Mouse (Mus musculus): Measurements from ENCODE around the gene Sbno1. TPM values are rescaled to one million over a fixed set of nuclear protein-coding genes. Genes with fewer than 3 reads are reported as not detected.
A peak's percentile ranks its signal among the peaks of the same experiment; 100 is the strongest.
"Not testable (repeated sequence)": the region's sequence is repeated elsewhere in the genome, so short reads cannot be mapped to it uniquely, and the experiment has no call there.

Gene Sbno1
- total and polyA plus RNA-seq, 3 experiments = 32.4 to 500 (median 38.8) TPM

- Histone ChIP-seq H3K4me3 (ENCODE audit: control insufficient read depth in 1 of 2, insufficient read depth in 1 of 2, low read depth in 2 of 2, low read length in 2 of 2) (no peak overlapping the region), H3K9ac (ENCODE audit: control insufficient read depth, low read depth, low read length, poor library complexity, severe bottlenecking) (no peak overlapping the region), H3K79me2 (ENCODE audit: control insufficient read depth, insufficient read depth, low read length, poor library complexity) (no peaks in the 10 kb centered on the region), H3K27ac (ENCODE audit: control insufficient read depth, low read depth, low read length) (no peak overlapping the region), H3K4me1 (ENCODE audit: control insufficient read depth in 1 of 2, insufficient read depth in 2 of 2, low read length in 2 of 2) (peaks cover 0 to 3% of the 10 kb centered on the region in 2 experiments; a peak in 1 of 4 replicates), H3K36me3 (ENCODE audit: control insufficient read depth in 1 of 2, insufficient read depth in 2 of 2, low read length in 2 of 2) (peaks cover 2 to 3% of the 10 kb centered on the region in 2 experiments; a peak in 3 of 4 replicates), H3K27me3 (ENCODE audit: control insufficient read depth in 1 of 2, insufficient read depth in 2 of 2, low read length in 2 of 2) (no peaks in the 10 kb centered on the region), H3K9me3 (replicated peaks; ENCODE audit: insufficient read depth, low read length) (no peaks in the 10 kb centered on the region)
- TF ChIP-seq ELF1 (IDR thresholded peaks at IDR 0.05; ENCODE audit: low read depth, low read length) (no peak), CHD1 (IDR thresholded peaks at IDR 0.05; ENCODE audit: low read depth, low read length) (no peak), ZNF384 (IDR thresholded peaks at IDR 0.05; ENCODE audit: low read depth, low read length) (no peak), ZKSCAN1 (IDR thresholded peaks at IDR 0.05; ENCODE audit: low read depth, low read length) (no peak), SIN3A (IDR thresholded peaks at IDR 0.05; ENCODE audit: low read length) (no peak)
- no peak for DNase-seq (ENCODE audit: low read depth, low spot score)
Observed at GRCm38 (mm10) chr5:124364173-124364918, 61.5 kb downstream of the Sbno1 start.

- not testable (repeated sequence) for H3K36me3 ChIP-seq (ENCODE audit: control insufficient read depth in 1 of 2, insufficient read depth in 2 of 2, low read length in 2 of 2); H3K4me3 ChIP-seq (ENCODE audit: control insufficient read depth in 1 of 2, insufficient read depth in 1 of 2, low read depth in 2 of 2, low read length in 2 of 2); DNase-seq (ENCODE audit: low read depth, low spot score); H3K27ac ChIP-seq (ENCODE audit: control insufficient read depth, low read depth, low read length); H3K4me1 ChIP-seq (ENCODE audit: control insufficient read depth in 1 of 2, insufficient read depth in 2 of 2, low read length in 2 of 2); H3K9ac ChIP-seq (ENCODE audit: control insufficient read depth, low read depth, low read length, poor library complexity, severe bottlenecking); H3K79me2 ChIP-seq (ENCODE audit: control insufficient read depth, insufficient read depth, low read length, poor library complexity); H3K27me3 ChIP-seq (ENCODE audit: control insufficient read depth in 1 of 2, insufficient read depth in 2 of 2, low read length in 2 of 2); H3K9me3 ChIP-seq (replicated peaks; ENCODE audit: insufficient read depth, low read length)
Observed at GRCm38 (mm10) chr5:124362982-124363381, 62.8 kb downstream of the Sbno1 start, which contains the start of gene Cdk2ap1. TSS of gene Cdk2ap1 (minus strand) at chr5:124363082.

- DNase-seq (ENCODE audit: low read depth, low spot score) = peak; percentile 67
- Histone ChIP-seq H3K27me3 (ENCODE audit: control insufficient read depth in 1 of 2, insufficient read depth in 2 of 2, low read length in 2 of 2) (no peaks in the 10 kb centered on the region), H3K79me2 (ENCODE audit: control insufficient read depth, insufficient read depth, low read length, poor library complexity) (peaks cover 3% of the 10 kb centered on the region; the same call in 1 of the 2 replicates), H3K9me3 (replicated peaks; ENCODE audit: insufficient read depth, low read length) (no peaks in the 10 kb centered on the region), H3K4me1 (ENCODE audit: control insufficient read depth in 1 of 2, insufficient read depth in 2 of 2, low read length in 2 of 2) (peaks cover 0 to 2% of the 10 kb centered on the region in 2 experiments; a peak in 1 of 4 replicates), H3K9ac (ENCODE audit: control insufficient read depth, low read depth, low read length, poor library complexity, severe bottlenecking) (no peak overlapping the region), H3K36me3 (ENCODE audit: control insufficient read depth in 1 of 2, insufficient read depth in 2 of 2, low read length in 2 of 2) (no peaks in the 10 kb centered on the region), H3K4me3 (ENCODE audit: control insufficient read depth in 1 of 2, insufficient read depth in 1 of 2, low read depth in 2 of 2, low read length in 2 of 2) (no peak overlapping the region), H3K27ac (ENCODE audit: control insufficient read depth, low read depth, low read length) (no peak overlapping the region)
- TF ChIP-seq USF2 (IDR thresholded peaks at IDR 0.05; ENCODE audit: borderline replicate concordance in 1 of 2, insufficient read depth in 1 of 2, low read depth in 1 of 2, low read length in 2 of 2) (no peak), CTCF (IDR thresholded peaks at IDR 0.05 in 2 of 3, conservative IDR thresholded peaks at IDR 0.05 in 1 of 3; ENCODE audit: control insufficient read depth in 1 of 3, insufficient read depth in 1 of 3, low read depth in 2 of 3, low read length in 3 of 3, poor library complexity in 1 of 3, severe bottlenecking in 1 of 3) (peak; percentile 40 to 74 (median 61)), EP300 (IDR thresholded peaks at IDR 0.05; ENCODE audit: low read depth in 1 of 2, low read length in 2 of 2) (no peak), ZC3H11A (IDR thresholded peaks at IDR 0.05; ENCODE audit: low read depth, low read length) (peak; percentile 59; the same call in 1 of the 2 replicates), ZMIZ1 (IDR thresholded peaks at IDR 0.05; ENCODE audit: low read depth, low read length) (no peak), POLR2AphosphoS5 (IDR thresholded peaks at IDR 0.05; ENCODE audit: borderline replicate concordance, low read depth, low read length) (no peak), E2F4 (IDR thresholded peaks at IDR 0.05; ENCODE audit: borderline replicate concordance, low read depth, low read length) (no peak), SIN3A (IDR thresholded peaks at IDR 0.05; ENCODE audit: low read length) (no peak), KAT2A (conservative IDR thresholded peaks at IDR 0.05; ENCODE audit: low read depth, low read length) (no peak), ZNF384 (IDR thresholded peaks at IDR 0.05; ENCODE audit: low read depth, low read length) (no peak), TAL1 (IDR thresholded peaks at IDR 0.05; ENCODE audit: low read length) (no peak), USF1 (IDR thresholded peaks at IDR 0.05; ENCODE audit: low read depth, low read length) (no peak), CHD1 (IDR thresholded peaks at IDR 0.05; ENCODE audit: low read depth, low read length) (no peak), HCFC1 (IDR thresholded peaks at IDR 0.05; ENCODE audit: low read depth, low read length) (no peak), ETS1 (IDR thresholded peaks at IDR 0.05; ENCODE audit: low read depth, low read length) (no peak), TCF12 (IDR thresholded peaks at IDR 0.05; ENCODE audit: low read depth, low read length) (no peak), ZKSCAN1 (IDR thresholded peaks at IDR 0.05; ENCODE audit: low read depth, low read length) (no peak), MYB (IDR thresholded peaks at IDR 0.05; ENCODE audit: low read depth, low read length) (no peak), MAZ (IDR thresholded peaks at IDR 0.05; ENCODE audit: low read depth, low read length) (no peak), CHD2 (IDR thresholded peaks at IDR 0.05; ENCODE audit: low read length) (no peak), RAD21 (IDR thresholded peaks at IDR 0.05; ENCODE audit: low read depth, low read length) (peak; percentile 59), ELF1 (IDR thresholded peaks at IDR 0.05; ENCODE audit: low read depth, low read length) (no peak), MYC (IDR thresholded peaks at IDR 0.05; ENCODE audit: low read depth, low read length) (0 out of 2 replicates have a peak, but pooled peaks have one; percentile 30)
Observed at GRCm38 (mm10) chr5:124359641-124360040, 66.2 kb downstream of the Sbno1 start.

Data from MEL (cell line).